Mouse (Mus musculus) heart, embryonic 11.5 days (tissue): ENCODE results near the gene Muc3. TPM values are rescaled to one million over a fixed set of nuclear protein-coding genes. Genes with fewer than 3 reads are reported as not detected.

ENCODE experiments used
- ATAC-seq: fragments of 200-750 bp; cut with Nextera tagmentation; replicated peaks from 2 replicates; pipeline ENCODE4 v1.8.0; 2017; ENCODE audit warnings: moderate library complexity; ENCODE audit not compliant: insufficient number of reproducible peaks, low FRiP score, low TSS enrichment
- H3K27ac ChIP-seq: fragments of 300-500 bp; sonication (generic); 2 replicates; pipeline ENCODE4 v1.5.1; 2014; ENCODE audit warnings: mild to moderate bottlenecking, low read depth, low read length
- H3K27me3 ChIP-seq: fragments of 300-500 bp; sonication (generic); 2 replicates; pipeline ENCODE4 v1.6.1; 2014; ENCODE audit warnings: mild to moderate bottlenecking, low read length, mixed read lengths; ENCODE audit not compliant: control insufficient read depth, insufficient read depth
- H3K36me3 ChIP-seq: fragments of 300-500 bp; sonication (generic); 2 replicates; pipeline ENCODE4 v1.6.1; 2014; ENCODE audit warnings: mild to moderate bottlenecking, low read length, moderate library complexity, mixed read lengths; ENCODE audit not compliant: control insufficient read depth, insufficient read depth
- H3K4me1 ChIP-seq: fragments of 300-500 bp; sonication (generic); 2 replicates; pipeline ENCODE4 v1.6.1; 2014; ENCODE audit warnings: low read length; ENCODE audit not compliant: control insufficient read depth, insufficient read depth
- H3K4me2 ChIP-seq: fragments of 300-500 bp; sonication (generic); 2 replicates; pipeline ENCODE4 v1.6.1; 2014; ENCODE audit warnings: mild to moderate bottlenecking, moderate library complexity
- H3K4me3 ChIP-seq: fragments of 300-500 bp; sonication (generic); 2 replicates; pipeline ENCODE4 v1.5.1; 2014; ENCODE audit warnings: low read depth, low read length
- H3K9ac ChIP-seq: fragments of 300-500 bp; sonication (generic); 2 replicates; pipeline ENCODE4 v1.6.1; 2014; ENCODE audit warnings: mild to moderate bottlenecking, low read depth, low read length, moderate library complexity
- H3K9me3 ChIP-seq: fragments of 300-500 bp; sonication (generic); replicated peaks from 2 replicates; pipeline ENCODE4 v1.6.1; 2016; ENCODE audit warnings: low read length; ENCODE audit not compliant: control insufficient read depth
- WGBS: fragments of 180-500 bp; shearing (Covaris S2); extraction: QIAGEN DNeasy Blood & Tissue Kit; methylation state at CpG from one replicate; pipeline ENCODE4 v1.1.7; 2014; ENCODE audit not compliant: insufficient replicate concordance; 5-methylcytosine and 5-hydroxymethylcytosine counted together
- polyA plus RNA-seq: library from polyadenylated mRNA; unstranded; fragments of >200 nt; fragmentation: Nextera tagmentation; extraction: Ambion mirVana; gene quantifications from 2 replicates; pipeline ENCODE4 v1.2.1, GENCODE M21; 2014

Muc3 gene
- polyA plus RNA-seq, 1 experiment from 2014 or later: not detected

DNA sequence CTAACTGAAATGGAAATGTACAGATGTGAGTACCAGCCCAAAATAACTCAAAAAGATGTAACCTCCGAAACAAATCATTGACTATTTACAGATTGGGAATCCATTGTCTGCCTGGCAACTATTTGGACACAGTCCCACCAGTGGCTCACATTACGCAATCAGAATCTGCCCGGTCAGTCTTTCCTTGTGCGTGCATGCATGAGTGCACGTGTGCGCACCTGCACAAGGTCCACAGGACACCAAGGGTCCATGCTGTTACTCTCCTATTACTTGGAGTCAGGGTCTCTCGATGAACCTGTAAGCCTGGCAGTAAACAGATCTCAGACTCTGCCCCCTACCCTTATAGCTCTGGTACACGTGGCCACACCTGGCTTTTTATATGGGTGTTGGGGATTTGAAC is 41.5 kb downstream of the Muc3 start:
- no peak overlapping the region for H3K27ac ChIP-seq
- H3K36me3 ChIP-seq: peaks cover 3% of the 10 kb centered on the region; the same call in 1 of the 2 replicates
- H3K4me1 ChIP-seq: peaks cover 7% of the 10 kb centered on the region; the same call in 1 of the 2 replicates
- H3K9me3 ChIP-seq: peaks cover 2% of the 10 kb centered on the region; the same call in 1 of the 2 replicates
- no peak for ATAC-seq
- H3K27me3 ChIP-seq: no peaks in the 10 kb centered on the region
- WGBS: 85% methylated on average over 8 of the region's 8 CpGs
- no peak overlapping the region for H3K4me2 ChIP-seq
- H3K9ac ChIP-seq: no peak overlapping the region
- no peak overlapping the region for H3K4me3 ChIP-seq

DNA sequence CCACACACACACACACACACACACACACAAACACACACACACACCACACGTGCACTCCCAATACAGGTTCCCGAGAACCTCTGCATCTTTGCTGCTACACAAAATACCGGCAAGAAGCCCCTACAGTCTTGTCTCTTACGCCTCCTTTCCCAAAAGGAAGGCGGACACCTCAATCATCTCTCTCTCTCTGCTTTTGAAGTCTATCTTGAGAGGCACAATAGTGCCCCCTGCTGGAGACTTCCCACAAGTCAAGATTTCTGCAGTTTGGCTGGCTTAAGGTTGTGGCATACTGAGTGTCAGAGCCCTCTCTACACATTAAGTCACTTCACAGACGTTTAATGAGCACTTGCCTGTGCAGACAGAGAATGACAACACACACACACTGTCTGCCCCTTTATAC is 42.1 kb downstream of the Muc3 start:
- WGBS: 5% methylated on average over 6 of the region's 6 CpGs
- ATAC-seq: no peak
- peak overlapping the region; percentile 41 for H3K4me2 ChIP-seq
- no peak overlapping the region for H3K27ac ChIP-seq
- H3K36me3 ChIP-seq: no peaks in the 10 kb centered on the region
- H3K4me3 ChIP-seq: no peak overlapping the region
- peaks cover 2% of the 10 kb centered on the region; the same call in 1 of the 2 replicates for H3K9me3 ChIP-seq
- H3K4me1 ChIP-seq: peaks cover 8% of the 10 kb centered on the region; the same call in 1 of the 2 replicates
- H3K27me3 ChIP-seq: no peaks in the 10 kb centered on the region
- H3K9ac ChIP-seq: no peak overlapping the region

DNA sequence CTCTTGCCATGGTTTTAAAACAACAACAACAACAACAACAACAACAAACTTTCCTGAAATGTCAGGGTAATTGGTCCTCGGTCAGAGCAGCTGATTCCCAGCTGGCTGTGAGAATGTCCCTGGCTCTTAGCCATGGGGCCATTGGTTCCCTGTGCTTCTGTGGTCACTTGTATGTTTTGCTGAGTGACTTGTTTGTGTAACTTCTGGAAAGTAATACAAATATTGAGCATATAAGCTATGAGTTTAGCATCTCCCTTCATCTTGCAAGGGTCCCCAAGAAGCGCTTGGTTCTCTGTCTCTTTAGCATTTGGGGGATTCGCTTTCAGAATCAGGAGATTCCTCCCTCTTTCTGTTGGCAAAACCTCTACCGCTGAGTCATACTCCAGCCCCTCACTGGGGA is 42.7 kb downstream of the Muc3 start:
- H3K9ac ChIP-seq: no peak overlapping the region
- H3K4me1 ChIP-seq: peaks cover 8% of the 10 kb centered on the region; the same call in 1 of the 2 replicates
- ATAC-seq: no peak
- H3K4me3 ChIP-seq: no peak overlapping the region
- 71% methylated on average over 4 of the region's 4 CpGs for WGBS
- H3K4me2 ChIP-seq: peak overlapping the region; percentile 41
- H3K27me3 ChIP-seq: no peaks in the 10 kb centered on the region
- peaks cover 2% of the 10 kb centered on the region; the same call in 1 of the 2 replicates for H3K9me3 ChIP-seq
- no peaks in the 10 kb centered on the region for H3K36me3 ChIP-seq
- no peak overlapping the region for H3K27ac ChIP-seq

DNA sequence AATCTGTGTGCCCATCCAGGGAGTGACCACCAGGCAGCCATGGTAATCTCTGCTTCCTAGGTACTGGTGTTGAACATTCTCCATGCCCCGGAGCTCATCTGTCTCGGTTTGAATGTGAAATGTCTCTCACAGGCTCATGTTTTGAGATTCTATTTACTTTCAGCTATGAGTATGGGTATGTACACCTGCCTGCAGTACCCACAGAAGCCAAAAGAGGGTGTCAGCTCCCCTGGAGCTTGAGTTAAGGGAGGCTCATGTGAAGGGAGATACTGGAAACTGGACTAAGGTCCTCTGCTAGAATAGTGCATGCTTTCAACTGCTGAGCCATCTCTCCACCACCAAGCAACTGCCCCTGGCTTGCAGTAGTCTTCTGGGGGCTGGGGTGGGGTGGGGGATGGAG is 45.2 kb downstream of the Muc3 start:
- H3K27ac ChIP-seq: peak overlapping the region; percentile 87
- H3K27me3 ChIP-seq: no peaks in the 10 kb centered on the region
- H3K9me3 ChIP-seq: no peaks in the 10 kb centered on the region
- H3K9ac ChIP-seq: no peak overlapping the region
- no peak overlapping the region for H3K4me3 ChIP-seq
- H3K4me1 ChIP-seq: peaks cover 8% of the 10 kb centered on the region; the same call in 1 of the 2 replicates
- 91% methylated on average over 2 of the region's 2 CpGs for WGBS
- no peak for ATAC-seq
- H3K36me3 ChIP-seq: no peaks in the 10 kb centered on the region
- no peak overlapping the region for H3K4me2 ChIP-seq

DNA sequence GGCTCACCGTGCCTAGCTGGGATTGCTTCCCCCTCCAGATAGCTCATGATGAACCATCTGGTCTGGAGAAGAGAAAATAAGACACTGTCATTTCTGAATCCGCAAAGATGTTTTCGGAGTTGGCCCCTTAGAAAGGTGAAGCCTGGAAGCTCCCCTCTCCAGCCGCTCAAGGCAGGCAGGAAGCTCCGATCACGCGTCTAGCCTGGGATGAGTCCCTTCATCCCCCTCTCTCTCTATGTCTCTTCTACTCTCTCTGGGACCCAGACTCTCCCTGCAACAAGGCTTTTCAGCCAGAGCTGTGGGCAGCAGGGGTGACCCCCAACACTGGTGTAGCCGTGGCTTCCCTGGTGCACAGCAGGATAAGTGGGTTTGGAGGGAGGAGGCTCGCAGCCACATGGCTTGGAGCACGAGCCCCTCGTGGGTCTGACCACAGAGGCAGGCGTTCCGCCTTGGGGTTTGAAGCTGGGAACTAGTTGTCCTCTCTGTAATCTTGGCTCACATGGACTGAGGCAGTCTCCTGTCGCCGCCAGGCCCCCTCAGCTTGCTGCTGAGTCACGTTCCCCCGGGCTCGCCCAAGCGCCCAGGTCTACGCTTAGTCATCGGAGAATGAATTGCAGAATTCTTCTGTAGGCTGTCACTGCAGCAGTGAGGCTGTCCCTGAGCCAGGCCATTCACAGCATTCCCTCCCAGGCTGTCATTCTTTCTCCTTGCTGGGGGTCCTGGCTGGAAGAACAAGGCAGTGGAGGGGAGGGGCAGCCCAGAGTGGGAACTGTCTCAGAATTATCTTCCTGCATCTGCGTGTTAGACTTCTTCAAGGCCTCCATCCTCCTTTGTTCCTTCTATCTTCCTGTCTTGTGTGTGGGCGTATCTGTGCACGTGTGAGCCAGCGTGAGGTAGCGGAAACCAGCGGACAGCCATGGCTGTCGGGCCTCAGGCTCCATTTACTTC is 46.3 kb downstream of the Muc3 start:
- Histone ChIP-seq H3K36me3 (no peaks in the 10 kb centered on the region), H3K27ac (peak overlapping the region; percentile 87), H3K4me3 (no peak overlapping the region), H3K4me1 (peaks cover 8% of the 10 kb centered on the region; the same call in 1 of the 2 replicates), H3K9ac (0 out of 2 replicates have a peak overlapping the region, but pooled peaks have one; percentile 44), H3K27me3 (no peaks in the 10 kb centered on the region), H3K4me2 (peak overlapping the region; percentile 43), H3K9me3 (no peaks in the 10 kb centered on the region)
- 45% methylated on average over 28 of the region's 28 CpGs for WGBS
- peak; percentile 88 for ATAC-seq

DNA sequence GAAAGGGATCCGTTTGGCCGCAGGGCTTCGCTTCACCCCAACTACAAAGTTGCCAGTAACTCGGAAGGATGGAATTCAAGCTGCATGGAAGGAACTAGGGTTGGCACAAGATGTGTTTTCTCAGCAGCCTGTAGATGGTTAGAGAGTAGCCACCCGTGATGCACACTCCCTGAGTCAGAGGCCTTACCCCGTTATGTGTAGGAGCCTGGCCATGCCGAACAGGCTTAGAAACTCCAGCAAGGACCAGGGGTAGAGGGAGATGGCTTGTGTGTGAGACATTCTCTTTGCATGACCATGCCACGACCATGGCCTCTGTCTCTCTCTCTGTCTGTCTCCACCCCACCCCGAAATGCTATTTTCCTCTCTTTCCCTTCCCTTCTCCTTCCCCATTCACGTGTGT is 47.0 kb downstream of the Muc3 start:
- 79% methylated on average over 10 of the region's 10 CpGs for WGBS
- Histone ChIP-seq H3K4me3 (no peak overlapping the region), H3K36me3 (no peaks in the 10 kb centered on the region), H3K4me1 (peaks cover 8% of the 10 kb centered on the region; the same call in 1 of the 2 replicates), H3K9ac (0 out of 2 replicates have a peak overlapping the region, but pooled peaks have one; percentile 43), H3K9me3 (no peaks in the 10 kb centered on the region), H3K4me2 (no peak overlapping the region), H3K27ac (peak overlapping the region; percentile 87), H3K27me3 (no peaks in the 10 kb centered on the region)
- no peak for ATAC-seq

DNA sequence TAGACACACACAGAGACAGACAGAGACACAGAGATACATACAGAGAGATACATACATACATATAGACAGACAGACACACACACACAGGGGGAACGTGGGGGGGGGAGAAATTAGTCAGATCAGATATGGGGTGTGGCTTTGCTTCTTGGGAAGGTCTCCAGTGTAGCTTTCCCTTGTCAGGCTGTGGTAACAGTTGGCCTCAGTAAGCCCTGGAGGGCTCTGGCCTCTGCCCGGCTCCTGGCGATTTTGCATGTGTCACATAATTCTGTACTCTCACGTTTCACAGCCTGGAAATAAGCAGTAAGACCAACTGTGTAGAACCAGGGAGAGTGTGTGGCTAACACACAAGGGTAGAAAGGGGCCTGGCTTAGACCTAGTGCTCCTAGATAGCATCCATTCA is 48.5 kb downstream of the Muc3 start:
- no peak for ATAC-seq
- H3K27ac ChIP-seq: no peak overlapping the region
- H3K4me2 ChIP-seq: no peak overlapping the region
- H3K9ac ChIP-seq: no peak overlapping the region
- H3K36me3 ChIP-seq: no peaks in the 10 kb centered on the region
- no peak overlapping the region for H3K4me3 ChIP-seq
- WGBS: 51% methylated on average over 4 of the region's 4 CpGs
- peaks cover 8% of the 10 kb centered on the region; the same call in 1 of the 2 replicates for H3K4me1 ChIP-seq
- no peaks in the 10 kb centered on the region for H3K9me3 ChIP-seq
- no peaks in the 10 kb centered on the region for H3K27me3 ChIP-seq

DNA sequence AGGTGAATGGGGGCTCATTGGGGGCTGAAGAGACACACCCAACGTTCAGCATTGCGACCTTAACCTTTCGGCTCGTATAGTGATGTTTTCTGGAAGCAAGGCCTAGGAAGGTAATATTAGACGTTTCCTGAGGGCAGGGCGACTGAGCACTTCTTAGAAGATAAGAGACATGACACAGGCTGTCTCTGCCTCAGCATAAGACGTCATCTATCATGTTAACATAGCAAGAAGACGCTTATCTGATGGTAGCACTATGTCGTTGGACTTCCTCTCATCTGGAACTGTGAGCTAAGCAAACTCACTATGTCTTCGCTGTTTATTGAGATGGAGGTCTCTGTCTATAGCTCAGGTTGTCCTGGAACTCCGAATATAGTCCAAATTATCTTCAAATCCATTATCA is 50.7 kb downstream of the Muc3 start:
- Histone ChIP-seq H3K9ac (no peak overlapping the region), H3K4me2 (no peak overlapping the region)
- 56% methylated on average over 11 of the region's 11 CpGs for WGBS

More for the DNA sequence above, 50.7 kb downstream of the Muc3 start:
- Histone ChIP-seq H3K27ac (no peak overlapping the region), H3K4me3 (no peak overlapping the region), H3K4me1 (peaks cover 6% of the 10 kb centered on the region; the same call in 1 of the 2 replicates), H3K27me3 (no peaks in the 10 kb centered on the region), H3K36me3 (no peaks in the 10 kb centered on the region), H3K9me3 (no peaks in the 10 kb centered on the region)
- no peak for ATAC-seq
